Mouse (Mus musculus) lung, postnatal 4 days (tissue): ENCODE measurements at regions not wholly inside any gene's neighbourhood (a gene's known extent, or its start where the extent isn't known, plus 50 kb on each side); places are given as distances from the start of the nearest gene placed in this dataset.

Experiments
- DNase-seq, 2 experiments: peaks; one replicate each; pipeline ENCODE4 v3.0.0; 2021

- no peak for DNase-seq
Observed at GRCm38 (mm10) chr7:125295226-125295625, 149.2 kb upstream of the Kdm8 start.

DNA sequence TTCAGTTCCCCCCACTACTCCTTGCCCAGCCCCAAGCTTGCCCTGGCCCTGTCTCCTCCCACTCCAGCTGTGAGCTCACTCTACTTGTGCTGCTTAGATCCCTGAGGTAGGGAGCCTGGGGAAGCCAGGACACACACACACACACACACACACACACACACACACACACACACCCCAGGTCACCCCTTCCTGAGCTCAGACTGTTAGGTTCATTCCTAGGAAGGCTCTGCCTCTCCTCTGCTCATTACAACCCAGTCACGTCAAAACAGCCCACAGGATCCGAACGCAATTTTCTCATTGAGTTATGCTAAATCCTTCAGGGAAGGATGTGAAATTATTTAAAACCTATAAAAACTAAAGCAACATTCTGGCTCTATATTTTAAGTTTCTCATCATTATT is 136.0 kb upstream of the Kdm8 start:
- DNase-seq = no peak

DNA sequence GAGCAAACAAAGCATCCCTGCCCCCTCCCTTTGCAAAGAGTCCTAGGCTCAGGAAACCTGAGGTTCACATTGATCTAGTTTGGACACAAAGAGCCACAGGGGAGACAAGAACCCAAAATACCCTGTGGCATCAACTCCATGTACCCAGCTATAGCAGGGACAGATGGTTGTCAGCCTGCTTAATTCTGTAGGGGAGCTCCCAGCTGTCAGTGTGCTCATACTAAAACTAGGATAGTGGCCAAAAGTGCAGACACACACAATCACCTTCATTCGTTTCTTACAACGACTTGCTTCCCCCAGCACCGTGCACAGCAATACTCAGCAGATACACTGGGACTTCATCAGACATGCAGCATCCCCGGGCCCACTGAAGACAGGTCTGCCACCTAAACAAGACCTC is 133.5 kb upstream of the Kdm8 start:
- no peak for DNase-seq

DNA sequence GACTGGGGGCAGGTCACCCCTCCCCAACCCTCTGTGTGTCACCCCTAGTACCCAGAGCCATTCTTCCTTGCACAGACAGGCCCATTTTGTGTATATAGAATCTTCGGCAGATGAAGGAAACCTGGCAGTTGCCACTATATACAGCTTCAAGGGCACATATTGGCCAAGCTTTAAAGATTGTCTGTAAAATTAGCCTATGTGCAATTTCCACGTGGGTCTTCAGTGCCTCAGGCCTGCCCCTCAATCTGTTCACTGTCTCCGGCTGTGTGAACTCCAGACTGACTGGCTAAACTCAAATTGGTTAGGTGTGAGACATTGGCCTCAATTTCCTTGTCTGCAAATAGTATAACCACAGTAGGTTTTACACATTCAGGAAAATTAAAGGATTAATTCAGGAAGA is 130.9 kb upstream of the Kdm8 start:
- no peak for DNase-seq

GRCm38 (mm10) chr7:125334769-125335168 is 109.7 kb upstream of the Kdm8 start:
- no peak for DNase-seq

- DNase-seq = no peak
Observed at GRCm38 (mm10) chr7:125335586-125336165, 108.8 kb upstream of the Kdm8 start.

DNA sequence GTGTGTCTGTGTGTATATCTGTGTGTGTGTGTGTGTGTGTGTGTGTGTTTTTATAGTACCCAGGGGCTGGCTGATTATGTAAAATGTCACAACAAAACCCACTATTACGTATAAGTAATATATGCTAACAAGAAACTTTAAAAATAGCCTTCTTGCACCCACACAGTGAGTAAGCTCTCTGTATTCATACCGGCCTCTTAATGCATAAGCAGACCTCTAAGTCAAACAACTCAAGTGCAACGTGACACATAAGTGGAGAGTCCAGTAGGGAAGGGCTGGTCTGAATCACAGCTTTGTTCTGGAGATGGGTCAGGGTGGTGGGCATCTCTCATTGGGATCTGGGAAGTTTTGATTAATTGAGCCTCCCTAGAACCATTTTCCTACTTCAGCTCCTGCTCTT is 107.7 kb upstream of the Kdm8 start:
- no peak for DNase-seq

- no peak for DNase-seq
Observed at GRCm38 (mm10) chr7:125338177-125338751, 106.2 kb upstream of the Kdm8 start.

DNA sequence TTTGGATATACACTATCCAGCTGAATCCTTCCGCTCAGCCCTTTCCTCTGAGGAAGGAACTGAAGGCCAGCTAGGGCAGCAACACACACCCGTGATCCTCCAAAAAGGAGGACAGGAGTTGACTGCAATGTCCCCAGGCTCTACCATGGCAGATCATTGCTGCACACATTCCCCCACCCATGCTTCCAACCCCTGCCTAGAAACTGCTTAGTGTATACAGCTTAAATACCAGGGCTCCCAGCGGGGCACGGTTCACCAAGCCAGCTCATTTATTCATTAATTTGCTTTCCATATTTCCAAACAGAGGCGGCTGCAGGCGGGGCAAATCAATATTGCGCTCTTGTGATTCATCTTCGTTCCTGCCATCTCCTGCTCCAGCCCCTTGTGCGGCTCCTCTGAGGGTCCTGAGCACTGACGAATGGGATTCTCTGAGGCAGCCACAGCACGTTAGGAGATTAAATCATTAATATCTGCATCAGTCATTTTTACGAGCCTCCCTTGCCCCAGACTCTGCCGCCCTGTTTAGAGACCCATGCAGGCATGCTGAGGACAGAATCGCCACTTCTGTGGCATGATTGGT is 104.1 kb upstream of the Kdm8 start:
- DNase-seq = no peak

DNA sequence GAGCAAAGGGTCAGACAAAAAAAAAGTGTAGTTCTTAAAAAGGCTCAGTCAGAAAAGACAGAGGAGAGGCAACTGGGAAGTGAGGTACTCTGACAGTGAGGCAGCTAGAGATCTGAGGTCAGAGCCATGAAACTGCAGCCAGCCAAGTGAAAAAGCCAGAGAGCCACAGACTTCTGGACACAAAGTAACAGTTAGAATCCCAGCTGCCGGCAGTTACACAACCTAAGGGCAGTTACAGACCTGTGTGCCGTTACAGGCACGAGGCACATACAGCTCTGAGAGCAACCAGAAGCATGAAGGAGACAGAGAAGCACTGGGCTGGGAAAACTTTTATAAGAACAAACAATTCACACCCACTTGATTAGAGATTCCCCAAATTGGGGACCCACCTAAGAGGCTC is 94.9 kb upstream of the Kdm8 start:
- no peak for DNase-seq

GRCm38 (mm10) chr7:125354211-125354610 is 90.3 kb upstream of the Kdm8 start:
- no peak for DNase-seq

- DNase-seq = no peak
Observed at GRCm38 (mm10) chr7:125354956-125355355, 89.5 kb upstream of the Kdm8 start.

DNA sequence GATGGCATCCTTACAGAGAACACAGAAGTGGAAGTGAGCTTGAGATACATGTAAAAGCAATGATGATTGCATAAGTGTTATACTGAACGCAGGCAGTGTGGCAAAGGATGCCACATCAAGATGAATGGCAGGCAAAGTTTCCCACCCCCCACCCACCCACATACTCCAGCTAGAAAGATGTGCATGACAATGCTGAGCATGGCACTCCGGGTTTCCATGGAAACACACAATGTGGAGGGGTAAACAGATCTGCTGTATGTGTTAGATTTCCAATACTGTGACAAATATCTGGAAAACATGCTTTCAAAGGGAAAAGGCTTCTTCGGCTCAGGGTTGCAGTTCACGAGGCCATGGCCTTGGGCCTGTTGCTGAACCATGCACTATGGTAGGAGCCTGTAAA is 86.5 kb upstream of the Kdm8 start:
- DNase-seq = no peak

GRCm38 (mm10) chr7:125383021-125383420 is 61.5 kb upstream of the Kdm8 start:
- no peak for DNase-seq

DNA sequence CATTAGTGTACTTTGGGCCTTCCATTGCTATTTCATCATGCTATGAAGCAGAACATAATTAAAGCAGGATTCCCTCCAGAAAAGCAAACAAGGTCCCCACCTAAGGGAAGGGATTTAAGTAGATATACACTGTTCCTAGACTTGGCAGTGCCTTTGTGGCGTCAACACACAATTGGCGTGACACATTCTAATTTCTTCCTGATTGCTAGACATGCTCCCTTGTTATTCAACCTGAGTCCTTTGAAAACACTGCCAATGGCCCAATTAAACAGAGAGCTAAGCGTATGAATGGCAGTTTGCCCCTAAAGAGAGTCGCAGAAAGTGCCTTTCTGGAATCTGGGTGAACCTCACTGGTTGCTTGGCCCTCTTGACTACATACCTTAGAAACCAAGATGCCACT is 60.3 kb upstream of the Kdm8 start:
- no peak for DNase-seq

- DNase-seq = peak in 1 of 2 experiments; percentile 5
Observed at GRCm38 (mm10) chr7:125392536-125392935, 51.9 kb upstream of the Kdm8 start.

DNA sequence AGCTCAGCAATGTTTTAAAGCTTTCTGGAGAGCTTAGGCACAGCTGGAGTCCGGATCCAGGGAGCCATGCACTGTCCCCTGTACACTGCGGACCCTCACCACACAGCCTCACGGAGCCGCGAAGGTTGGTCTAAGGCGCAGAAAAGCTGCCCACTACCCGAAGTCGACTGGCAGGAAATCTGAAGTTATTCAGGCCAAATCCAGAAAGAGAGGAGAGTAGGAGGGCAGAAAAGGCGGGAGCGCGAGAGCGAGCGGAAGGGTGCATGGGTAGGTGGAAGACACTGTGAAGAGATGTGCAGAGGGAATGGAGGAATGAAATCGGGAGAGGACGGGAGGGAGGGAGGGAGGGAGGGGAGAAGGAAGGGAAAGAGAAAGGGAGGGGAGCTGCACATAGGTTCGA is 51.2 kb upstream of the Kdm8 start:
- peak in 1 of 2 experiments; percentile 6 for DNase-seq

- DNase-seq = peak; percentile 93 to 95
Observed at GRCm38 (mm10) chr7:125393654-125394346, 50.7 kb upstream of the Kdm8 start.
